Mouse (Mus musculus) fibroblast of lung, adult 2 months (primary cell): ENCODE measurements around the gene Tbrg4.

ENCODE experiments used
- DNase-seq: peaks from one replicate; pipeline ENCODE4 v3.0.0-alpha.2; 2011; ENCODE audit warnings: low read depth

Tbrg4 gene

GRCm38 (mm10) chr11:6623704-6624103 is 2.2 kb downstream of the Tbrg4 start:
- DNase-seq, result no peak

DNA sequence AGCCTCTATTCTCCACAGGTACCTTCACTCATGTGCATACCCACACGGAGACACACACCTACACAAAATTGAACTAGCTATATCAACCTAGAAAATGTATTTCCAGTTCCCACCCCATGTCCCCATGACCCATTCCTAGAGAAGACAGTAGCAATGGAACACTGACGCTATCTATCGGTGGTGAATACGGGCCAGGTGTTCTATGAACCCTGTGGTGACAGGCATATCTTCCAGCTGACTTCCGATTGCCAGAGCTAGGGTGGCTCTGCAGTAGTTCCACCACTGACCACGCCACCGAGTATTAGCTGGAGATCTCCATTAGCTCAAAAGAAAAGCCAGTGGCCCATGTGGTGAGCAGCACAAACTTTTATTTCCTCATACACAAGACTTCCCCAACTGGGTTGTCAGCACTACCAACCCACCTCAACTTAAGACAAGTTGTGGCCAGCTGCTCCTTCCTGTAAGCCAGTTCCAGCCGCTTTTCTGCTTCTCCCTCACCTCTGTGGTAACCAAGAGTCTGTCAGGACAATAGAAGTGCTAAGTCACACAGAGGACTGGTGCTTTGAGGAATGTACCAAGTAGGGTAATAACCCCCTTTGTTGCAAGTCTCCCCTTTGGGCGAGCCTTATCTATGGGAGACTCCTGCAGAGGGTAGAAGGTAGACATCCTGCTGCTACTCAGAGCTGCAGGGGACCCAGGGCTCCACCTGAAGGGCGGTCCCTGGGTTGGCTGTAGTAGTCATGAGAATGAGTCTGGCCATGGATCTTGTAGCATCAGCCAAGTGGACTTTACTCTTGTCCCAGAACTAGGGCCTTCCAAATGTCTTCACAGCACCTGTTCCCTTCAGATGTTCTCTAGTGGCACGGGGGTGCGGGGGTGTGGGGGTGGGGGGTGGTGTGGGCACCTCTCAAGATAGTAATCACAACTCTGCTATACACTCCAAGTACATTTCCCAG is 10.3 kb downstream of the Tbrg4 start:
- no peak for DNase-seq

DNA sequence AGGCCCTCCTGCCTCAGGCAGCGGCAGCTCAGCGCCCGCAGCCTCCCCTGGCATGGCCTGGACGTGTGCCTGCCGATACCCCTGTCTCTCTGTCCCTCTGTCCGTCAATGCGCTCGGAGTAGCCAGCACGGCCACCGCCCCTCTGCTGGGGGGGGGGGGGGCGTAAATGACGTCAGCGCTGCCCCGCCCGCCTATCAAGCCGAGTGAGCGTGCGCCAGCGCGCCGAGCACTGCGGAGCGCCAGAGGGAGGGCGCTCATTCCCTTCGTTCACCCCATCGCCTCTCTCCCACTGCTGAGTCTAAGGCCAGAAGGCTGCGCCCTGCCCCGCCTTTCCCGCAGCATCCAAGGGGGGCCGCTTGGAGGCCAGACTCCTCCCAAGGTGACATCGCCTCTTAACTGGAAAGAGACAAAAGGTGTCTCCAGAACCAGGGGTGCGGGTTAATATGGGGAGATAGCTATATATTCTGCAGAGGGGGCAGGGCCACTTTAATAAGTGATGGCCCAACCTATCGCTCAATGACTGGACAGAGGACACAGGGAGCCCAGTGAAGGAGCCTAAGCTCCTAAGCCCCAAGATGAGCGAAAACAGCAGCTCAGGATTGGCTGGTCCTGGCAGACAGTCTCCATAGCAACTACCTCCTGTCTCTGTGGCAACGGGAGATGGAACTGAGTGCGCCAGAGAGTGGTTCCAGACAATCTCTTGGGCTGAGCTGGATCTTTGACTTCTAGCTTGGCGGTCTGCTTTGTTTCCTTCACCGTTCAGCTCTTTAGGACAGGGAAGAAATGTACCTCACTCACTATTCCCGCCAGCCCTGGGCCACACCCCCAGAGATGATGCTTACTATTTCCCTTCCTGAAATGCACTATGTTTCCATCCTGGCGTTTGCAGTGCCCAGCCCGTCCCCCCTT is 20.1 kb downstream of the Tbrg4 start, which contains the start of gene Nacad:
Nacad (minus strand) TSS at position 563 of the 909 bp plus-strand sequence.
- DNase-seq, result no peak

GRCm38 (mm10) chr11:6605021-6605481 is 20.8 kb downstream of the Tbrg4 start:
- DNase-seq, result no peak

DNA sequence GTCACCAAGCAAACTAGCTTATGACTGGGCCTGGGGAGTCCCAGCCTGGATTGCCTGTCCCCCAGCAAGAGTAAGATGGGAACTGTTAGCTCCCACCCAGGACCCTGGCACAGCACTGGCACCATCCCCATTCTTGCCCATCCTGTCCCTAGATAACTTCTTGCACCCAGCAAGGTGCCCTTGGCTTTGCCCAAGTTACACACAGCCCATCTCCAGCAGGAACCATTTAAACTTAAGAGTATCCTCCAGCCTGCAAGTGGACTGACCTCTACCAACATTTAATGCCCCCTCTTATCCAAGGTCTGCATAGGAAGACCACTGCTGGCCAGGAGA is 21.3 kb downstream of the Tbrg4 start:
- DNase-seq, result no peak

DNA sequence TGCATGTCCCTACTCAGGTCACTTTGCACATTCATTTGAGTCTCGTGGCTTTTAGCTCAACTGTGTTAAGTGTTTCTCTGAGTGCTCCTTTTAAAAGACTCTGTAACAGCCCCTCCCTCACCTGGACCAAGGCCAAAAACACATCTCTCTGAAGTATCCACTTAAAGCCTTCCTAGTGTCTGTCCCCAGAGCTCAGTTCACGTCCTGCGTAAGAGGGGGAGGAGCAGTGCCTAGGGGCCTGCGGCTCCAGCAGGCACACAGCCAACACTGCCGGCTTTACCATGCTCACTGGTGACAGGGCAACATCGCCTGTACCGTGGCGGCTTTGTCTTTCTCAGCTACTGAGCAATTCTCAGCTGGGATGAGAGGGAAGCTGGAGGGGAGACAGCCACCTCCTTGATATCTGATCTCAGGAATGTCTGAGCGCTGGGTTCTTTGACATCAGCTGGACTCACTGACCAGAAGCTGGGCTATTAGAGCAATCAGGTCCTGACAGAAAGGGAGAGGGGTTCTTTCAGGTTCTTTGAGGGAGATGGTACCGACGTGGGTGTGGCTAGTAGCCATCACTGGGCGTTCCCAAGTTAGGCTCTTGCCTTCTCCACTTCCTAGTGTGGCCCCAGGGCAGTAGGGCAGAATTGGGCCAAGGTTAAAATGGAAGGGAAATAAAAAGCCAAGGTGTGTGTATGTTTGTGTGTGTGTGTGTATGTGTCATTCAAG is 21.8 kb downstream of the Tbrg4 start:
- DNase-seq, result no peak

DNA sequence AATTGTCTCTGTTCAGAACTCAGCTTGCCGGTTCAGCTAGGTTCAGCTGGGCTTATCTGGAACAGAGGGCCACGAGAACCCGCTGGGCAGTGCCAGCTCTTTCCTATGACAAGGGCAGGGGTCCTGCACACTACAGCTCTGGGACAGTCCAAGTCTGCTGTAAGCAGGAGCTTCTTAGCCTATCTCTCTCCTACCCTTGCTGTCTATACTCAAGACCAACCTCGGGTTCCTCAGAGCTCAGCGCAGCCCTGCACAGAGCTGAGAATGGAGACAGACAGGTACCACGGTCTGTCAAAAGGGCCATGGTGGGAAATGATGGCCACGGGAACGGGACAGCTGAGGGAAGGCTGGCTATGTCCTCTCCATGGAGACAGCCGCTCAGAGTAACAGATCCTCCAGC is 22.6 kb downstream of the Tbrg4 start:
- DNase-seq, result no peak

DNA sequence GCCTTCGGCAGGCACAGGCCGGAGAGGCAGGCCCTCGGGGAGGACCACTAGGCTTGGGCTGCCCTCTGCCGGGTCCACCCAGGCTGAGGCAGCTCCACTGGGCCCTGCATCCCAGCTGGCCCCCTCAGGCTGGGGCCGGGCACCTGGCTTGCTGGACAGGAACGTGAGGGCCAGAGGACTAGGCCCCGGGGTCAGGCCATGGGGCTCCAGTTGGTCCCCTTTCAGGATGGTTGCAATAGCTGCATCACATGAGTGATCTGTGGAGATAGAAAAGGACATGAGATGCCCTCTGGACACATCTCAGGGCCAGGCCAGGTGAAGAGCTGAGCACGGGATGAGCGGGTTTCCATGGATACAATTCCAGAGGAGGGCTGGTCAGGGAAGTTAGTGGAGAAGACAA is 23.2 kb downstream of the Tbrg4 start:
- no peak for DNase-seq

GRCm38 (mm10) chr11:6601649-6602480 is 24.0 kb downstream of the Tbrg4 start:
- DNase-seq, result no peak

- DNase-seq, result no peak
These were observed 25.5 kb downstream of the Tbrg4 start for GRCm38 (mm10) chr11:6600284-6600944.

DNA sequence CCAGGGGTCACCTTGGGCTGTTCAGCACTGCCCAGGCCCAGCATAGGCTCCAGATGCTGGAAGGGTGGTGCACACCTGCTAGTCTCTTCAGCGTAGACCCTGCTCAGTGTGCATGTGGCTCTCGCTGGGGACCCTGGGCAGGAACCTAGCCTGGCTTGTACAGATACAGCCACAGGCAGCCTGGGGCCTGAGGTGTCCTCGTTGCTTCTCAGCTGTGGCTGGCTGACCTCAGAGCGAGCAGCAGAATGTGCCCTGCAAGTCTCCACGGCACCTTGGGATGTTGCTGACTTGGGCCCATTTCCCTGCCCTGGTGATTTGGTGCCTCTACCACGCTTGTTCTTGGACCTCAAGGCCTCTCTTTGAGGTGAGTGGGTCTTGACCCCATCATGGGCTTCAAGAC is 26.0 kb downstream of the Tbrg4 start:
- DNase-seq, result no peak

- DNase-seq, result no peak
These were observed 26.7 kb downstream of the Tbrg4 start for GRCm38 (mm10) chr11:6599011-6599681.

DNA sequence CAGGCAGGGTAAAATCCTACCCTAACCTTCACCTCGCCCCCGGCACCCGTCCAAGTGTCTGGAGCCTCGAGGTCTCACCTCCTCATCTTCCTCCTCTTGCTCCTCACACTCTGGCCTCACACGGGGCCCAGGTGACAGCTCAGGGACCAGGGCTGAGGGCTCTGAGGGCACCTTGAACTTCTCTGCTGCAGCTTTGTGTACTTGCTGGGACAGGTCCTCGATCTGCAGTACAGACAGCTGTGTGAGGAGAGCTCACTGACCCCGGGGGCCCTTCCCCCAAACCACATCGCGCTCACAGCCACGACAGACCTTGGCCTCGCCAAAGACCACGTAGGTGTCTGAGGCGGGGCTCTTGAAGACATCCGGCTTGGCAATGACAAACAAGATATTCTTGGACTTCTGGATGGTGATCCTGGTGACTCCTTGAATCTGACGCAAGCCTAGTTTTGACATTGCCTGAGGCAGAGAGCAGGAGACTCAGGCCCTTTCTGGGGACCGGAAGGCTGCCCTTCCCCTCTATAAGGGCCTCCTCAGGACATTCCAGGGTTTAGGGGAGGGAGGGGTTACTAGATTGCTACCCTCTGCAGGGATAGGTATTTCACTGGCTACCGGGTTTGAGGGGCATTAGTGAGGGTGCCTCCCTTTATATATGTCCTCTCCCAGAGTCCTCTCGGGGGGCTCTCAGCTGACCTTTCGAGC is 27.5 kb downstream of the Tbrg4 start:
- no peak for DNase-seq

DNA sequence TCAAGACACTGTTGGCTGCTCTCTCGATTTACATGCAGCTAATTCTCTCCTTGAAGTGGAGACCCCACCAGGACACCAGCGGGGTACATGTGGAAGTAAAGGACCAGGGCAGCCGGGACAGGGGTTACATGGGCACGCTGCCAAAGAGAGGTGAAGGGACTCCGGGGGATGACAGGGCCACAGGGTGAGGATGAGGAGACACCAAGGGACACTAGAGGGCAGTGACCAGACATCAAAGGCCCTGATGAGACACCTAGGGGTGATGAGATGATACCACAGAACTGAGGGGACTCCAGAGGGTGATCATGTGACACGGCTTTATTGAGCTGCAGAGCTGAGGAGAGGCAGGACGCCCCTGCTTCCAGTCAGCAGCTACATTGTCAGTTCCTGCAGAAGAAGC is 28.3 kb downstream of the Tbrg4 start:
- DNase-seq, result no peak

GRCm38 (mm10) chr11:6596616-6597015 is 29.3 kb downstream of the Tbrg4 start:
- no peak for DNase-seq

- no peak for DNase-seq
These were observed 29.7 kb downstream of the Tbrg4 start for GRCm38 (mm10) chr11:6596205-6596604.

GRCm38 (mm10) chr11:6595339-6595738 is 30.5 kb downstream of the Tbrg4 start:
- DNase-seq, result no peak

GRCm38 (mm10) chr11:6594845-6595244 is 31.0 kb downstream of the Tbrg4 start:
- no peak for DNase-seq

- DNase-seq, result no peak
These were observed 32.5 kb downstream of the Tbrg4 start for GRCm38 (mm10) chr11:6593406-6593805.
